8 mouse cellular contexts compared by ENCODE assay signal in genomic region chr3:152122720-152123119, GRCm38 (mm10). TPM values are rescaled to one million over a fixed set of nuclear protein-coding genes. Genes with fewer than 3 reads are reported as not detected.
DNase-seq lines count a peak whose midpoint lies in the region; ATAC-seq and TF ChIP-seq lines count a peak whose summit lies in the region.

No protein-coding gene starts in this region.

- DNase-seq in CH12.LX (ENCODE audit: extremely low read depth) (peak; percentile 96), NIH3T3 (ENCODE audit: low read depth) (peak; percentile 80)
- peak; percentile 53 for DNase-seq in heart, postnatal 0 days (ENCODE audit: low spot score)
- peak; percentile 94 for DNase-seq in lung, postnatal 0 days (ENCODE audit: low spot score)
- no peak for DNase-seq in frontal cortex, postnatal 25 days (ENCODE audit: low spot score in 2 of 2)
- no peak for DNase-seq in midbrain, postnatal 0 days (ENCODE audit: low spot score)
- no peak for DNase-seq in thymus, adult 2 months

- H3K79me2 ChIP-seq in CH12.LX (replicated peaks; ENCODE audit: control insufficient read depth, extremely low read depth, insufficient read depth, poor library complexity, severe bottlenecking), result no peaks in the 10 kb centered on the region

- no peak overlapping the region for H3K4me3 ChIP-seq in CH12.LX (replicated peaks in 1 of 3; ENCODE audit: low read depth in 2 of 3, low read length in 2 of 3, poor library complexity in 1 of 3)
- H3K4me3 ChIP-seq in heart, postnatal 0 days (ENCODE audit: low read depth, low read length), result no peak overlapping the region
- no peak overlapping the region for H3K4me3 ChIP-seq in lung, postnatal 0 days (ENCODE audit: low read depth, low read length)
- H3K4me3 ChIP-seq in midbrain, postnatal 0 days (ENCODE audit: low read depth, low read length), result no peak overlapping the region
- no peak overlapping the region for H3K4me3 ChIP-seq in thymus, adult 2 months (ENCODE audit: control insufficient read depth, insufficient read depth, low read length)
- no peak overlapping the region for H3K4me3 ChIP-seq in forebrain, embryonic 12.5 days (replicated peaks)

- in situ Hi-C loops in CH12.LX (cut with MboI; ENCODE audit: low pct_ligation_motif_present, low pct_unique_long_range_greater_than_20kb, low sequenced_read_pairs), result loop anchor here (5.0 to 25.0 kb wide), 2 partner anchors 70 to 615 kb away; no protein-coding TSS in a partner anchor

- ATAC-seq in heart, postnatal 0 days (ENCODE audit: insufficient read depth, low read depth), result peak; percentile 63
- ATAC-seq in lung, postnatal 0 days, result peak; percentile 86
- ATAC-seq in midbrain, postnatal 0 days (ENCODE audit: low FRiP score), result no peak
- ATAC-seq in forebrain, embryonic 12.5 days (ENCODE audit: low FRiP score), result no peak

- 36% methylated on average over 3 of the region's 3 CpGs for WGBS in heart, postnatal 0 days
- WGBS in lung, postnatal 0 days, result 38% methylated on average over 3 of the region's 3 CpGs
- WGBS in midbrain, postnatal 0 days, result 77% methylated on average over 3 of the region's 3 CpGs
- WGBS in thymus, adult 2 months, result 21% methylated on average over 3 of the region's 3 CpGs
- WGBS in forebrain, embryonic 12.5 days, result 68% methylated on average over 3 of the region's 3 CpGs

- TF ChIP-seq RAD21 in CH12.LX (IDR thresholded peaks at IDR 0.05; ENCODE audit: low read depth, low read length), result no peak

- 0 out of 2 replicates have a peak overlapping the region, but pooled peaks have one; percentile 7 for H3K27ac ChIP-seq in CH12.LX (ENCODE audit: insufficient read depth, low read depth)
- H3K27ac ChIP-seq in heart, postnatal 0 days (ENCODE audit: low read depth), result peak overlapping the region; percentile 78
- H3K27ac ChIP-seq in lung, postnatal 0 days (ENCODE audit: low read length), result peak overlapping the region; percentile 81
- no peak overlapping the region for H3K27ac ChIP-seq in midbrain, postnatal 0 days (ENCODE audit: low read depth, low read length)
- no peak overlapping the region for H3K27ac ChIP-seq in thymus, adult 2 months (ENCODE audit: control insufficient read depth, insufficient read depth, low read length)
- no peak overlapping the region for H3K27ac ChIP-seq in forebrain, embryonic 12.5 days

- peak overlapping the region; percentile 24 for H3K4me2 ChIP-seq in CH12.LX (ENCODE audit: insufficient read depth, low read depth, poor library complexity, severe bottlenecking)
- no peak overlapping the region for H3K4me2 ChIP-seq in heart, postnatal 0 days (ENCODE audit: low read depth, low read length)
- H3K4me2 ChIP-seq in lung, postnatal 0 days (replicated peaks; ENCODE audit: low read depth, low read length), result peak overlapping the region; percentile 38
- H3K4me2 ChIP-seq in midbrain, postnatal 0 days (ENCODE audit: low read depth, low read length, poor library complexity, severe bottlenecking), result no peak overlapping the region
- H3K4me2 ChIP-seq in forebrain, embryonic 12.5 days, result no peak overlapping the region

- H3K27me3 ChIP-seq in CH12.LX (replicated peaks), result no peaks in the 10 kb centered on the region
- H3K27me3 ChIP-seq in heart, postnatal 0 days (ENCODE audit: control insufficient read depth, insufficient read depth, low read length), result no peaks in the 10 kb centered on the region
- no peaks in the 10 kb centered on the region for H3K27me3 ChIP-seq in lung, postnatal 0 days (replicated peaks; ENCODE audit: insufficient read depth, low read length)
- H3K27me3 ChIP-seq in midbrain, postnatal 0 days (ENCODE audit: insufficient read depth, low read length), result no peaks in the 10 kb centered on the region
- H3K27me3 ChIP-seq in thymus, adult 2 months (ENCODE audit: control insufficient read depth, insufficient read depth, low read length), result no peaks in the 10 kb centered on the region
- H3K27me3 ChIP-seq in forebrain, embryonic 12.5 days, result no peaks in the 10 kb centered on the region

- no peaks in the 10 kb centered on the region for H3K36me3 ChIP-seq in CH12.LX (replicated peaks in 1 of 2; ENCODE audit: control insufficient read depth in 1 of 2, insufficient read depth in 1 of 2, low read length in 1 of 2)
- no peaks in the 10 kb centered on the region for H3K36me3 ChIP-seq in heart, postnatal 0 days (replicated peaks; ENCODE audit: control insufficient read depth, insufficient read depth, low read length)
- no peaks in the 10 kb centered on the region for H3K36me3 ChIP-seq in lung, postnatal 0 days (ENCODE audit: insufficient read depth, low read length)
- H3K36me3 ChIP-seq in midbrain, postnatal 0 days (ENCODE audit: insufficient read depth, low read length), result no peaks in the 10 kb centered on the region
- H3K36me3 ChIP-seq in thymus, adult 2 months (ENCODE audit: control insufficient read depth, insufficient read depth, low read length), result no peaks in the 10 kb centered on the region
- H3K36me3 ChIP-seq in forebrain, embryonic 12.5 days (replicated peaks), result no peaks in the 10 kb centered on the region

- H3K9me3 ChIP-seq in CH12.LX (replicated peaks; ENCODE audit: low read length), result peaks cover 3% of the 10 kb centered on the region
- H3K9me3 ChIP-seq in heart, postnatal 0 days (replicated peaks; ENCODE audit: control insufficient read depth, low read length), result no peaks in the 10 kb centered on the region
- no peaks in the 10 kb centered on the region for H3K9me3 ChIP-seq in lung, postnatal 0 days (ENCODE audit: low read length)
- no peaks in the 10 kb centered on the region for H3K9me3 ChIP-seq in midbrain, postnatal 0 days (ENCODE audit: low read length)
- H3K9me3 ChIP-seq in forebrain, embryonic 12.5 days, result no peaks in the 10 kb centered on the region

- dilution Hi-C loops in CH12.LX (cut with MboI; ENCODE audit: extremely low pct_ligation_motif_present, extremely low pct_unique_long_range_greater_than_20kb, low sequenced_read_pairs), result no loop called here

- peak; percentile 81 for TF ChIP-seq EP300 in CH12.LX (IDR thresholded peaks at IDR 0.05; ENCODE audit: low read length)
- no peak for TF ChIP-seq EP300 in heart, postnatal 0 days (IDR thresholded peaks at IDR 0.05; ENCODE audit: low read depth)
- peak; percentile 76 for TF ChIP-seq EP300 in lung, postnatal 0 days (IDR thresholded peaks at IDR 0.05)

- TF ChIP-seq CTCF in CH12.LX (conservative IDR thresholded peaks at IDR 0.05 in 1 of 2, IDR thresholded peaks at IDR 0.05 in 1 of 2; ENCODE audit: low read depth in 2 of 2, low read length in 2 of 2), result no peak
- TF ChIP-seq CTCF in heart, postnatal 0 days (IDR thresholded peaks at IDR 0.05; ENCODE audit: low read depth), result no peak
- TF ChIP-seq CTCF in lung, postnatal 0 days (IDR thresholded peaks at IDR 0.05), result no peak
- TF ChIP-seq CTCF in midbrain, postnatal 0 days (IDR thresholded peaks at IDR 0.05), result no peak
- no peak for TF ChIP-seq CTCF in thymus, adult 2 months (IDR thresholded peaks at IDR 0.05; ENCODE audit: borderline replicate concordance, control insufficient read depth, extremely low read depth, insufficient read depth, low read length, poor library complexity)

- TF ChIP-seq POLR2A in CH12.LX (IDR thresholded peaks at IDR 0.05; ENCODE audit: low read depth, low read length), result peak; percentile 62
- no peak for TF ChIP-seq POLR2A in thymus, adult 2 months (IDR thresholded peaks at IDR 0.05; ENCODE audit: control insufficient read depth, extremely low read depth, insufficient read depth, low read length, poor library complexity)

- H3K4me1 ChIP-seq in CH12.LX (ENCODE audit: control insufficient read depth in 1 of 2, insufficient read depth in 2 of 2), result peaks cover 24 to 37% of the 10 kb centered on the region in 2 experiments
- H3K4me1 ChIP-seq in heart, postnatal 0 days (ENCODE audit: control insufficient read depth, insufficient read depth), result peaks cover 30% of the 10 kb centered on the region
- peaks cover 16% of the 10 kb centered on the region for H3K4me1 ChIP-seq in lung, postnatal 0 days (ENCODE audit: insufficient read depth, low read depth, low read length)
- H3K4me1 ChIP-seq in midbrain, postnatal 0 days (ENCODE audit: insufficient read depth, low read length), result no peaks in the 10 kb centered on the region
- H3K4me1 ChIP-seq in thymus, adult 2 months (replicated peaks; ENCODE audit: control insufficient read depth, insufficient read depth, low read length), result no peaks in the 10 kb centered on the region
- H3K4me1 ChIP-seq in forebrain, embryonic 12.5 days, result no peaks in the 10 kb centered on the region

- no peak overlapping the region for H3K9ac ChIP-seq in CH12.LX (ENCODE audit: insufficient read depth, low read depth)
- H3K9ac ChIP-seq in heart, postnatal 0 days (replicated peaks; ENCODE audit: low read depth, low read length), result 0 out of 2 replicates have a peak overlapping the region, but pooled peaks have one; percentile 29
- no peak overlapping the region for H3K9ac ChIP-seq in lung, postnatal 0 days (replicated peaks; ENCODE audit: low read depth)
- H3K9ac ChIP-seq in midbrain, postnatal 0 days (replicated peaks; ENCODE audit: low read length, poor library complexity, severe bottlenecking), result no peak overlapping the region
- H3K9ac ChIP-seq in forebrain, embryonic 12.5 days, result no peak overlapping the region

TF ChIP-seq in CH12.LX, 34 proteins besides CTCF, POLR2A, EP300 and RAD21 (continues in another document):
- TF ChIP-seq JUN (IDR thresholded peaks at IDR 0.05; ENCODE audit: insufficient read depth, low read depth, low read length), result peak; percentile 68
- peak; percentile 69; the same call in 1 of the 2 replicates for TF ChIP-seq IRF4 (IDR thresholded peaks at IDR 0.05; ENCODE audit: low read depth, low read length)
- TF ChIP-seq MAZ (IDR thresholded peaks at IDR 0.05; ENCODE audit: low read depth, low read length), result peak; percentile 92
- peak; percentile 52; the same call in 1 of the 2 replicates for TF ChIP-seq SIN3A (IDR thresholded peaks at IDR 0.05; ENCODE audit: low read length)
- no peak for TF ChIP-seq KAT2A (IDR thresholded peaks at IDR 0.05; ENCODE audit: insufficient replicate concordance, low read length)
- TF ChIP-seq ZKSCAN1 (IDR thresholded peaks at IDR 0.05; ENCODE audit: borderline replicate concordance, low read depth, low read length), result no peak
- peak; percentile 95 for TF ChIP-seq MAFK (IDR thresholded peaks at IDR 0.05; ENCODE audit: insufficient replicate concordance, low read length)
- TF ChIP-seq TBP (conservative IDR thresholded peaks at IDR 0.05; ENCODE audit: low read depth, low read length), result 0 out of 2 replicates have a peak, but pooled peaks have one; percentile 38

RNA-seq across cellular contexts. Expression of gene Gipc2, which starts 43.3 kb away (rescaled TPM):
- total RNA-seq in CH12.LX (2012; rRNA removed), result 0.38 TPM in 1 of 2 replicates, not detected in the other
- total RNA-seq in CH12.LX (2014; rRNA removed), result 0.24 TPM in 1 of 2 replicates, not detected in the other
- 1.2 and 1.7 TPM in 2 replicates for polyA plus RNA-seq in CH12.LX (2012; ENCODE audit: insufficient read length, low read depth)
- not detected in 2 replicates for total RNA-seq in heart, postnatal 0 days (2014; rRNA removed; ENCODE audit: low replicate concordance)
- 3.3 and 3.6 TPM in 2 replicates for polyA plus RNA-seq in heart, postnatal 0 days (2015; fragmentation: Nextera tagmentation; extraction: Ambion mirVana)
- 86.3 and 107 TPM in 2 replicates for polyA plus RNA-seq in lung, postnatal 0 days (2015; fragmentation: Nextera tagmentation; extraction: Ambion mirVana)
- 13.0 and 21.1 TPM in 2 replicates for total RNA-seq in midbrain, postnatal 0 days (2014; rRNA removed)
- polyA plus RNA-seq in midbrain, postnatal 0 days (2015; fragmentation: Nextera tagmentation; extraction: Ambion mirVana), result 10.3 and 12.8 TPM in 2 replicates
- polyA plus RNA-seq in thymus, adult 2 months (2012; rRNA removed), result 3.2 and 4.0 TPM in 2 replicates
- polyA plus RNA-seq in forebrain, embryonic 12.5 days (2016; fragmentation: Nextera tagmentation; extraction: Ambion mirVana), result 1.4 and 2.1 TPM in 2 replicates

Comparison
In these comparisons a context has a peak if more than half of its experiments do, and no peak if none do; other contexts are left out.
1. DNase-seq: peak in CH12.LX (single experiment), NIH3T3 (single experiment), heart, postnatal 0 days (single experiment) and lung, postnatal 0 days (single experiment); none in frontal cortex, postnatal 25 days (0 of 2), midbrain, postnatal 0 days (single experiment) and thymus, adult 2 months (single experiment).
2. H3K27ac ChIP-seq: peak in CH12.LX (single experiment), heart, postnatal 0 days (single experiment) and lung, postnatal 0 days (single experiment); none in midbrain, postnatal 0 days (single experiment), thymus, adult 2 months (single experiment) and forebrain, embryonic 12.5 days (single experiment).
3. H3K4me2 ChIP-seq: peak in CH12.LX (single experiment) and lung, postnatal 0 days (single experiment); none in heart, postnatal 0 days (single experiment), midbrain, postnatal 0 days (single experiment) and forebrain, embryonic 12.5 days (single experiment).
4. ATAC-seq: peak in heart, postnatal 0 days (single experiment) and lung, postnatal 0 days (single experiment); none in midbrain, postnatal 0 days (single experiment) and forebrain, embryonic 12.5 days (single experiment).